Mouse (Mus musculus) megakaryocyte, embryonic 14.5 days (primary cell): Measurements from ENCODE around the gene Apom.

Experiments
- FLI1 ChIP-seq: IDR thresholded peaks from 2 replicates; pipeline ENCODE4 v1.6.1; 2012; ENCODE audit warnings: low read length, inconsistent platforms, mixed read lengths
- GATA1 ChIP-seq: IDR thresholded peaks from 3 replicates; pipeline ENCODE4 v1.6.1; 2012; ENCODE audit warnings: mixed read lengths, low read length, inconsistent platforms, borderline replicate concordance

GRCm38 (mm10) chr17:35173329-35173728, 41.5 kb upstream of the Apom start:
- no peak for TF ChIP-seq GATA1
- TF ChIP-seq FLI1 = no peak
